Mouse (Mus musculus): ENCODE data around the gene Acad9. TPM values are rescaled to one million over a fixed set of nuclear protein-coding genes. Genes with fewer than 3 reads are reported as not detected.
A peak's percentile ranks its signal among the peaks of the same experiment; 100 is the strongest.

The Acad9 gene
- polyA plus RNA-seq, 1 experiment from 2014 or later = 89.5 TPM

DNA sequence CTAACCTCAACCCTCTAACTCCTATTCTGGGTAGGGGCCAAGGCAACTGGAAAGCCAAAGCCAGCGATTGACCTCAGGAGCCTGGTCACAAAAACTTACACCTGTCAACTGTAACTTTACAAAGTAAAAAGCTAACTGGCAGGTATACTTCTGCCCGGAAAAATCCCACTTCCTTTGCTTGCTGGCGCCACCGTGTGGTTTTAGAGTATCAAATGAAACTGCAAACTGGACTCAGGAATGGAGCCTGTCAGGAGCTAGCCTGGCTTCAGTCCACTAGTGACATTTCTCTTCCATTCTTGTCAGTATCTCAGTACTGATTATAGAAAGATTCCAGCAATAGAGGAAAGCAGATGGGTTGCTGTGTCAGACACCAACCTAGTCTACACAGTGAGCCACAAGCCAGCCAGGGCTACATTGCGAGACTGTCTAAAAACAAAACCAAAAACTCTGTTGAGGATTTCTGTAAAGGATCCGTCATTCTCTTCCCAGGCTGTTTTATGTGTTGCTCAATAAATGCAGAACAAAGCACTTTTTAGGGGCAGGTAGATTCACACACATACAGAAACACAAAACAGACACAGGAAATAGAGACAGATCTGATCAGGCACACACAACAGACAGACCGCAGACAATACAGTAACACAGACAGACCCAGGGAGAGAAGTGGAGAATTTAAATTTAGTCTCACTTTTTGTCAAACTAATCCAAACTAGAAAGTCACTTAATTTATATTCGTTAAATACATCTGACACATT lies 5.5 kb upstream of the Acad9 start:
- Histone ChIP-seq H3K9me3 (replicated peaks; ENCODE audit: control insufficient read depth, low read length, poor library complexity, severe bottlenecking) (no peaks in the 10 kb centered on the region), H3K4me3 (ENCODE audit: low read depth, low read length) (no peak overlapping the region), H3K36me3 (ENCODE audit: control insufficient read depth, insufficient read depth, low read length) (no peaks in the 10 kb centered on the region), H3K4me2 (ENCODE audit: low read length) (no peak overlapping the region), H3K4me1 (ENCODE audit: control insufficient read depth, insufficient read depth, low read length) (peaks cover 2% of the 10 kb centered on the region), H3K9ac (ENCODE audit: low read depth, low read length) (no peak overlapping the region), H3K27me3 (ENCODE audit: control insufficient read depth, insufficient read depth, low read depth, low read length) (peaks cover 6% of the 10 kb centered on the region), H3K27ac (ENCODE audit: low read length) (no peak overlapping the region)
- 37% methylated on average over 8 of the region's 8 CpGs for WGBS
- ATAC-seq = no peak

DNA sequence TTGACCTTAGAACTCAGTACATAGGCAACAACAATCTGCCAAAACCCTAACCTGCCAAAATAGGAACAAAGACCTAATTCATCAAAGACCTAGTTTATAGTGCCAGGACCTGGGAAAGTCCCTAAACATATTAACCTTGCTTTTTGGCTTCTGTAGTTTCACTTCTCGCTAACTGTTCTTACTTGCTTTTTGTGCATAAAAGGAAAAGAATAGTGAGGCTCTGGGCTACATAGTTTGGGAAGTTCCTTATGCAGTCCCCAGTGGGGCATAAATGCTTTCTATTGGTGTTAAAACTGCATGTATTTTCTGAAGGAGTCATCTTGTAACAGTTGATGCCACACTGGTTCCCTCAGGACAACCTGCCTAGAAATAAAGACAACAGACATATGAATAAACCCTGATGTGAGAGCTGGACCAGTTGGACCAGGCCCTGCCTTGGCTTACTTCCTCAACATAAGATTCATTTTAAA lies 1.2 kb upstream of the Acad9 start:
- no peaks in the 10 kb centered on the region for H3K36me3 ChIP-seq (ENCODE audit: control insufficient read depth, insufficient read depth, low read length)
- H3K4me1 ChIP-seq (ENCODE audit: control insufficient read depth, insufficient read depth, low read length) = peaks cover 24% of the 10 kb centered on the region
- no peak for ATAC-seq
- 95% methylated on average over 1 of the region's 1 CpGs for WGBS
- H3K9ac ChIP-seq (ENCODE audit: low read depth, low read length) = no peak overlapping the region
- H3K27me3 ChIP-seq (ENCODE audit: control insufficient read depth, insufficient read depth, low read depth, low read length) = peaks cover 6% of the 10 kb centered on the region
- H3K9me3 ChIP-seq (replicated peaks; ENCODE audit: control insufficient read depth, low read length, poor library complexity, severe bottlenecking) = no peaks in the 10 kb centered on the region
- no peak overlapping the region for H3K4me3 ChIP-seq (ENCODE audit: low read depth, low read length)
- H3K27ac ChIP-seq (ENCODE audit: low read length) = no peak overlapping the region
- H3K4me2 ChIP-seq (ENCODE audit: low read length) = no peak overlapping the region

DNA sequence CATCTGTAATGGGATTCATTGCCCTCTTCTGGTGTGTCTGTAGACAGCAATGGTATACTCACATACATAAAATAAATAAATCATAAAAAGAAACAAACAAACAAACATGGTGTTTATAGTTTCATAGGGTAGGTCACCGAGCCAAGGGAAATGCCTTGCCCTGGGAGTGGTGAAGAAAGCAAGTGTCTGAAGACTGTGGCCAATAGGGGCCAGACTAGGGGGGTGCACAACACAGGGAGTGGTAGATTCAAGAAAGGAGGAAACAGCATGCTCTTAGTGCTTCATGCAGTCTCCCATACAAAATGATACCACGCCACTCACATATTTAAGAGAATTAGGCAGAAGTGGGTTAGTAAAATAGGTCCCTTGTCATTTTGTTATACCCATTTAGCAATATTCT lies 613 bp upstream of the Acad9 start:
- Histone ChIP-seq H3K36me3 (ENCODE audit: control insufficient read depth, insufficient read depth, low read length) (peaks cover 2% of the 10 kb centered on the region; the same call in 1 of the 2 replicates), H3K4me1 (ENCODE audit: control insufficient read depth, insufficient read depth, low read length) (peaks cover 24% of the 10 kb centered on the region), H3K4me3 (ENCODE audit: low read depth, low read length) (peak overlapping the region; percentile 74), H3K27me3 (ENCODE audit: control insufficient read depth, insufficient read depth, low read depth, low read length) (peaks cover 6% of the 10 kb centered on the region), H3K9ac (ENCODE audit: low read depth, low read length) (no peak overlapping the region), H3K4me2 (ENCODE audit: low read length) (peak overlapping the region; percentile 88), H3K27ac (ENCODE audit: low read length) (no peak overlapping the region), H3K9me3 (replicated peaks; ENCODE audit: control insufficient read depth, low read length, poor library complexity, severe bottlenecking) (no peaks in the 10 kb centered on the region)
- ATAC-seq = peak; percentile 31; the same call in 1 of the 2 replicates
- 98% methylated on average over 2 of the region's 2 CpGs for WGBS

DNA sequence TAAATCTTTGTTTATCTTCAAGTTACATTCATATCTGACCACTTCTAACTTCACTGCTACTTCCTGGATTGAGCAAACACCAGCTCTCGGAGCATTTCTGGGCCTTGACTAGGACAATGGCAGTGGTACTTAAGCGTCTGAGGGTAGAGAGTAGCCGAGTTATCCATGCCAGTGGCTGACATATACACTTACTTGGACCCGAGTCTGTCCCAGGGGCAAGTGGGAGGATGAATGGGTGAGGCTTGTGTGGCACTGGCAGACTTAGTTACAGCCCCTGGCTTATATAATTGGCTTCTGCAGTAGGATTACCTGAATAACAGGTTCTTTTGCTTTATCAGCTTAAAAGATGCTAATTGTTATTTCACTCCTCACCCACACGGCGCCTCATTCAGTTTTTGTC lies 2.0 kb downstream of the Acad9 start:
- ATAC-seq = no peak
- H3K27me3 ChIP-seq (ENCODE audit: control insufficient read depth, insufficient read depth, low read depth, low read length) = no peaks in the 10 kb centered on the region

DNA sequence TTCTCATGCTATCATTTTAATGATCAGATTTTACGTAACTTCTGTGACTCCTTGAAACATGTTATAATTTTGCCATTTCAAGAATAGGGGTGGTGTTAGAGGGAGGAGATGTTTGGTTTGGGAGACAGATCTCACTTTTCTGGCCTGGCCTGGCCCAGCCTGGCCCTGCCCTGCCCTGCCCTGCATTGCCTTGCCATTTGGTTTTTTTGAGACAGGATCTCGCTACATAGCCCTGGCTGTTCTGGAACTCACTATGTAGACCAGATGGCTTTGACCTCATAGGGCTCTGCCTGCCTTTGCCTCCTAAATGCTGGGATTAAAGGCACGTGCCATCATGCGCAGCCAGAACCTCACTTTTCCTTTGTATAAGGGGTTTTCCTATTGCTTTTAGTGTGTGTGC lies 4.7 kb downstream of the Acad9 start:
- Histone ChIP-seq H3K9ac (ENCODE audit: low read depth, low read length) (no peak overlapping the region), H3K4me3 (ENCODE audit: low read depth, low read length) (no peak overlapping the region), H3K27ac (ENCODE audit: low read length) (no peak overlapping the region), H3K36me3 (ENCODE audit: control insufficient read depth, insufficient read depth, low read length) (peaks cover 7% of the 10 kb centered on the region), H3K27me3 (ENCODE audit: control insufficient read depth, insufficient read depth, low read depth, low read length) (no peaks in the 10 kb centered on the region), H3K9me3 (replicated peaks; ENCODE audit: control insufficient read depth, low read length, poor library complexity, severe bottlenecking) (no peaks in the 10 kb centered on the region), H3K4me2 (ENCODE audit: low read length) (no peak overlapping the region), H3K4me1 (ENCODE audit: control insufficient read depth, insufficient read depth, low read length) (peaks cover 20% of the 10 kb centered on the region)
- 95% methylated on average over 4 of the region's 4 CpGs for WGBS
- ATAC-seq = no peak

More for the DNA sequence above, 2.0 kb downstream of the Acad9 start:
- Histone ChIP-seq H3K36me3 (ENCODE audit: control insufficient read depth, insufficient read depth, low read length) (peaks cover 3% of the 10 kb centered on the region; the same call in 1 of the 2 replicates), H3K4me2 (ENCODE audit: low read length) (no peak overlapping the region), H3K9ac (ENCODE audit: low read depth, low read length) (no peak overlapping the region), H3K4me3 (ENCODE audit: low read depth, low read length) (no peak overlapping the region), H3K9me3 (replicated peaks; ENCODE audit: control insufficient read depth, low read length, poor library complexity, severe bottlenecking) (no peaks in the 10 kb centered on the region), H3K27ac (ENCODE audit: low read length) (no peak overlapping the region), H3K4me1 (ENCODE audit: control insufficient read depth, insufficient read depth, low read length) (peaks cover 24% of the 10 kb centered on the region)
- WGBS = 88% methylated on average over 6 of the region's 6 CpGs

DNA sequence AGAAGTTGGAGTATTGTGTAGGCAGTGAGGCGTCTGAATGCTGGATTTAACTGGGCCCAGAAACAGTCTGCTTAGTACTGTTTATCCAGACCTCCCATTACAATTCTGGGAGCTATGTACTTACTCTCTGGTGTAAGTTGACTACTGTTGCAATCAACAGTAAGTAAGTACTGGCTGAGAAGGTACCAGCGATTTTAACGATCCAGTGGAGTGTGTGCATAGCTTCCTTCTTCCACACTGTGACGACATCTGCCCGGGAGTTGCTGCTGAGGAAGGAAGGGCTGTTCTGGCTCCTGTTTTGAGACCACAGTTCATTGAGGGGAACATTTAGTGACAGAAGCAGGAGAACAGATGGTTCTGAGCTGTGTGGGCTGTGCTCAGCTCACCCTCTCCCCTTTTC lies 5.3 kb downstream of the Acad9 start:
- WGBS = 96% methylated on average over 5 of the region's 5 CpGs
- H3K4me3 ChIP-seq (ENCODE audit: low read depth, low read length) = no peak overlapping the region
- no peak for ATAC-seq
- no peaks in the 10 kb centered on the region for H3K9me3 ChIP-seq (replicated peaks; ENCODE audit: control insufficient read depth, low read length, poor library complexity, severe bottlenecking)
- H3K27ac ChIP-seq (ENCODE audit: low read length) = no peak overlapping the region
- H3K4me1 ChIP-seq (ENCODE audit: control insufficient read depth, insufficient read depth, low read length) = peaks cover 19% of the 10 kb centered on the region
- H3K27me3 ChIP-seq (ENCODE audit: control insufficient read depth, insufficient read depth, low read depth, low read length) = no peaks in the 10 kb centered on the region
- no peak overlapping the region for H3K4me2 ChIP-seq (ENCODE audit: low read length)
- no peak overlapping the region for H3K9ac ChIP-seq (ENCODE audit: low read depth, low read length)
- peaks cover 8% of the 10 kb centered on the region for H3K36me3 ChIP-seq (ENCODE audit: control insufficient read depth, insufficient read depth, low read length)

DNA sequence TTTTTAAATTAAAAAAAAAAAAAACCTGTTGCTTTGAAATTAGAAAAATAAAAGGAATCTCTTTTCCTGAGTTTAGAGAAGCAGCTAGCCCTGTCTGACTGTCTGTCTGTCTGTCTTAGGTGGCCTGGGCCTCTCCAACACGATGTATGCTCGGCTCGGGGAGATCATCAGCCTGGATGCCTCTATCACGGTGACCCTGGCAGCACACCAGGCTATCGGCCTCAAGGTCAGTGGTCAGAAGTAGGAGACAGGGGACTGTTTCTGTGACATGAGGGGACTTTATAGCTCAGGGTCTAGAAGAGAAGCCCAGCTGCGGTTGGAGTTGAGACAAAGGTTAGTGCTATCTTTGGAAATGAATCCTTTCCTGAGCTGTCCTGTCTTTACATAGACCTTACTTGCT lies 8.5 kb downstream of the Acad9 start:
- H3K9ac ChIP-seq (ENCODE audit: low read depth, low read length) = no peak overlapping the region
- H3K27me3 ChIP-seq (ENCODE audit: control insufficient read depth, insufficient read depth, low read depth, low read length) = no peaks in the 10 kb centered on the region
- no peaks in the 10 kb centered on the region for H3K4me1 ChIP-seq (ENCODE audit: control insufficient read depth, insufficient read depth, low read length)
- no peak overlapping the region for H3K4me3 ChIP-seq (ENCODE audit: low read depth, low read length)
- no peak overlapping the region for H3K4me2 ChIP-seq (ENCODE audit: low read length)
- no peak overlapping the region for H3K27ac ChIP-seq (ENCODE audit: low read length)
- WGBS = 96% methylated on average over 6 of the region's 6 CpGs
- H3K9me3 ChIP-seq (replicated peaks; ENCODE audit: control insufficient read depth, low read length, poor library complexity, severe bottlenecking) = no peaks in the 10 kb centered on the region
- ATAC-seq = no peak
- peaks cover 29% of the 10 kb centered on the region for H3K36me3 ChIP-seq (ENCODE audit: control insufficient read depth, insufficient read depth, low read length)

DNA sequence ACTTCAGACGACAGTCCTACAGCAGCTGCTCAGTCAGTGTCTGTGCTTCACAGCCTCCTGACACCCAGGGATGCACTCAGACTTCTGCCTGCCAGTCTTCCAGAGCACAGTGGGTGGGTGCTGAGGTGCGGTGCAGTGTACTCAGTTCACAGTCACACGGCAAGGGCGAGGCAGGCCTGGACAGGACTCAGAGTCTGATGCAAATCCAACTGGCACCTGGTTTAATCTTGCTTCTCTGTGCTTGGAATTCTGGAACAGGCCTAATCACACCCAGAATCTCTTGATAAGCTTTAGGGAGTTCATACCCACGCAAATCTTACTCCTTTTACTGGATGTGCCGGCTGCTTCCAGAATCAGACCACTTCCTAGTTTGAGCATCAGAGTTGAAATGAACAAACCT lies 9.7 kb downstream of the Acad9 start:
- Histone ChIP-seq H3K4me2 (ENCODE audit: low read length) (no peak overlapping the region), H3K9ac (ENCODE audit: low read depth, low read length) (no peak overlapping the region), H3K36me3 (ENCODE audit: control insufficient read depth, insufficient read depth, low read length) (peaks cover 34% of the 10 kb centered on the region), H3K27ac (ENCODE audit: low read length) (no peak overlapping the region), H3K4me1 (ENCODE audit: control insufficient read depth, insufficient read depth, low read length) (no peaks in the 10 kb centered on the region), H3K27me3 (ENCODE audit: control insufficient read depth, insufficient read depth, low read depth, low read length) (no peaks in the 10 kb centered on the region), H3K9me3 (replicated peaks; ENCODE audit: control insufficient read depth, low read length, poor library complexity, severe bottlenecking) (no peaks in the 10 kb centered on the region), H3K4me3 (ENCODE audit: low read depth, low read length) (no peak overlapping the region)
- 96% methylated on average over 6 of the region's 6 CpGs for WGBS
- ATAC-seq = no peak

DNA sequence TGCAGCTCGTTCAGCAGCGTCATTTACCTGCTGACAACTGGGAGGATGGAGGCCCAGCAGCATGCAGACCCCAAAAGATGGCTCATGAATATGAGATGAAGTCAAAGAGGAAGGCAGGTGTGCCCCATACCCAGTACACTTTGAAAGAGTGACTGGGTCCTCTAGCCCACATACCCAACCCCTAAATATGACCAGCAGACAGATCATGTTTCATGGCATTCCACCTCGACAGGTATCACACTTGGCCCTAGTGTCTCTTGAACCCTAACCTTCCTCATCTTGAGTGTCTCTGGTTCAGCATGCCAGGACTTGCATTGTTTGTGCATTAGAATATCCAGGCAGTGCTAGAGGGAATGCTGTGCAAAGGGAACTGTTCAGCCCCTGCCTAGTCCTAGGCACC lies 11.6 kb downstream of the Acad9 start:
- WGBS = 93% methylated on average over 3 of the region's 3 CpGs
- no peaks in the 10 kb centered on the region for H3K9me3 ChIP-seq (replicated peaks; ENCODE audit: control insufficient read depth, low read length, poor library complexity, severe bottlenecking)
- H3K4me2 ChIP-seq (ENCODE audit: low read length) = no peak overlapping the region
- no peak overlapping the region for H3K4me3 ChIP-seq (ENCODE audit: low read depth, low read length)
- H3K27ac ChIP-seq (ENCODE audit: low read length) = no peak overlapping the region
- no peak overlapping the region for H3K9ac ChIP-seq (ENCODE audit: low read depth, low read length)
- ATAC-seq = no peak
- peaks cover 41% of the 10 kb centered on the region for H3K36me3 ChIP-seq (ENCODE audit: control insufficient read depth, insufficient read depth, low read length)
- H3K4me1 ChIP-seq (ENCODE audit: control insufficient read depth, insufficient read depth, low read length) = no peaks in the 10 kb centered on the region
- no peaks in the 10 kb centered on the region for H3K27me3 ChIP-seq (ENCODE audit: control insufficient read depth, insufficient read depth, low read depth, low read length)

Data from midbrain, embryonic 16.5 days (tissue).